Mouse (Mus musculus) embryonic fibroblast, embryonic 13.5 days (primary cell): Measurements from ENCODE around the gene Zfp947. TPM values are rescaled to one million over a fixed set of nuclear protein-coding genes. Genes with fewer than 3 reads are reported as not detected.
"Not testable (repeated sequence)": the region's sequence is repeated elsewhere in the genome, so short reads cannot be mapped to it uniquely, and the experiment has no call there.

Source experiments
- H3K27ac ChIP-seq: 2 replicates; pipeline ENCODE4 v1.5.1; 2012; ENCODE audit warnings: low read length, control low read depth, inconsistent platforms; ENCODE audit not compliant: insufficient read depth
- H3K4me1 ChIP-seq: 2 replicates; pipeline ENCODE4 v1.6.1; 2011; ENCODE audit warnings: low read length; ENCODE audit not compliant: control insufficient read depth, insufficient read depth
- H3K4me3 ChIP-seq: 2 replicates; pipeline ENCODE4 v1.5.1; 2011; ENCODE audit warnings: mild to moderate bottlenecking, control low read depth, low read length; ENCODE audit not compliant: insufficient read depth
- CTCF ChIP-seq: IDR thresholded peaks from 2 replicates; pipeline ENCODE4 v1.5.1; 2011; ENCODE audit warnings: mild to moderate bottlenecking, control low read depth, low read length, moderate library complexity, borderline replicate concordance; ENCODE audit not compliant: insufficient read depth
- POLR2A ChIP-seq: IDR thresholded peaks from 2 replicates; pipeline ENCODE4 v1.6.1; 2011; ENCODE audit warnings: low read depth, mild to moderate bottlenecking, control low read depth, low read length, moderate library complexity
- polyA plus RNA-seq: library from polyadenylated mRNA; stranded (reverse); fragments of >200 nt; gene quantifications from 2 replicates; pipeline ENCODE4 v1.2.4, GENCODE M21; 2011; ENCODE audit warnings: low read depth; ENCODE audit not compliant: missing spikeins, insufficient read length

The Zfp947 gene
- 3.3 and 3.8 TPM in 2 replicates for polyA plus RNA-seq

DNA sequence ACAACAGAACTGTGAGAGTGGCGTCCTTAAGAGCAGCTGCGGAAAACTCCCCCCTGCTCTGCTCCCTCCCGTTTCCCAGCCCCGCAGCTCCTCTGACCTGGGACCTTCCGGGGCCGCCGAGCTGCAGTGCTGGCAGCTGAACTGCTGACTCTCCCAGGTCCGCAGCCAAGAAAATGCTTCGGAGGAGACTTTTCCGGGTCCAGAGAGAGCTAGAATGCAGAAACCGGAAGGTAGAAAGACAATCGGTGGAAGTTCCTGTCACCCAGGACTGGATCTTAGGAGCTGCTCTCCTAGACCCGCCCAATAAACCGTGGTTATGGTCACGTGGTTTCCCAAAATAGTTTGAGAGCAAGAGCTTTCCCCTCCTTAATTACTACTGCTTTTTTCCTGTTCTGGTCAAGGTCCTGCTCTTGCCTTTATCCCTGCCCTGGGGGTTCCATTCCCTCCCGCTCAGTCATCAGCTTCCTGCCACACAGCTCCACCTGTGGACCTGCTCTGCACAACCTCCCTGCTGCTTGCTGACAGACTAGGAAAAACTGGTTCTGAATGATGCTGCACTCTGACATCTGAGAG, at the start of gene Zfp947:
Gene Zfp947 (minus strand): TSS at position 469 of the 573 bp plus-strand sequence.
- H3K4me1 ChIP-seq: not testable (repeated sequence)
- H3K27ac ChIP-seq: peak within 1 kb of the TSS; percentile 36; the same call in 1 of the 2 replicates
- H3K4me3 ChIP-seq: peak within 1 kb of the TSS; percentile 61

DNA sequence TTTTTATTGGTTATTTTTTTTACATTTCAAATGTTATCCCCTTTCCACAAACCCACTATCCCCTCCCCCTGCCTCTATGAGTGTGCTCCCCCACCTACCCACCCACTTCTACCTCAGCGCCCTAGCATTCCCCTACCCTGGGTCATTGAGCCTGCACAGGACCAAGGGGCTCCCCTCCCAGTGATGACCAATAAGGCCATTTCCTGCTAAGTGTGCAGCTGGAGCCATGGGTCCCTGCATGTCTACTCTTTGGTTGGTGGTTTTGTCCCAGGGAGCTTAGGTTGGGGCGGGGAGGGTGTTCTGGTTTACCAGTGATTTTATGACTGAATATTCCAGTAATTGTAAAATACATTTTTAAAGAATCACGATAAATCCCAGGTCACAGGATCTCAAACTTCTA, 686 bp downstream of the Zfp947 start:
- H3K4me3 ChIP-seq: peak overlapping the region; percentile 61
- H3K27ac ChIP-seq: peak overlapping the region; percentile 36; the same call in 1 of the 2 replicates
- not testable (repeated sequence) for H3K4me1 ChIP-seq

DNA sequence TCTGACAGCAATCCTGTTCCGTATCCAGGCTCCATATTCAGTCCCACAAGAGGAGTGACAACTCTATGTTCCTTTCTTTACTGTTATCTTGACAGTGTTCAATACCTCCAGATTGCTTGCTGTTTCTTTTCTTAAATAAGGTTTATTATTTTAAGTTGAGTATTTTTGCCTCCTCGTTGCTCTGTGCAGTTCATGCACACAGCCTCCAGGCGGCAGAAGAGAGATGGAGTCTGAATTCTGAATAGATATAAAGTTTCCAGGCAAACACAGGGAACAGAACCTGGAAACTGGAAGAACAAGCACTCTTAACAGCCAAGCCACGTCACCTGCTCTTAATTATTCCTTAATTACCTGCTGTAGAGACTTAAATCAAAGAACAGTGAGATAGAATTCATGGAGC, 12.0 kb downstream of the Zfp947 start:
- H3K4me3 ChIP-seq, H3K4me1 ChIP-seq: not testable (repeated sequence)

DNA sequence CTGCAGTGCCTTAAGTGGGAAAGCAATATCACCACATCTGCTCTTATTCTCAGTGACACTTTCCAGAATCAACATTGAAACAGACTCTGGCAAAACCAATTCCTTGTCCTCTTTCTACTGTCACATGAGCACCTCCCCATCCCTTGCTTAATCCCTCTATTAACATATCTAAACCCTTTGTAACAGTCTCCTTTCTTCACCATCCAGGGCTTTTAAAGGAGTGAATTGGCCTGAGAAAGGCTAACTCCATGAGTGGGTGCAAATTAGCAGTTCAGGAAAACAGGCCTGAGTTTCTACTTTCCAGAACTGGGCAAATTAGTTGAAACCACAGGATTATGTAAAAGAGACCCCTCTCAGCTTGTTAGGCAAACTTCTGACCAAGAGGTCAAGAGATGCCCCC, 47.2 kb downstream of the Zfp947 start:
- Histone ChIP-seq H3K27ac (no peak overlapping the region), H3K4me3 (no peak overlapping the region), H3K4me1 (no peaks in the 10 kb centered on the region)
- TF ChIP-seq CTCF: no peak
- TF ChIP-seq POLR2A: no peak

More for the DNA sequence above, 12.0 kb downstream of the Zfp947 start:
- H3K27ac ChIP-seq: not testable (repeated sequence)

Other genes with a start within 250 kb of the Zfp947 start
- 11.3 and 13.9 TPM in 2 replicates for gene Zfp942, start 203.7 kb downstream of the Zfp947 start, polyA plus RNA-seq
- gene Zfp943, start 203.6 kb downstream of the Zfp947 start, polyA plus RNA-seq: 11.7 and 18.2 TPM in 2 replicates
- 4.0 and 5.5 TPM in 2 replicates for gene Zfp994, start 59.4 kb upstream of the Zfp947 start, polyA plus RNA-seq
- 13.3 and 22.2 TPM in 2 replicates for gene CT030661.1, start 148.6 kb upstream of the Zfp947 start, polyA plus RNA-seq
- 7.0 and 8.9 TPM in 2 replicates for gene Zfp944, start 195.2 kb upstream of the Zfp947 start, polyA plus RNA-seq
- gene Zfp758, start 195.3 kb upstream of the Zfp947 start, polyA plus RNA-seq: 4.8 and 9.1 TPM in 2 replicates